Mouse (Mus musculus): ENCODE results near the gene Uba7.

GRCm38 (mm10) chr9:108002778-108003530, 27.6 kb downstream of the Uba7 start:
- TF ChIP-seq CTCF (IDR thresholded peaks at IDR 0.05; ENCODE audit: low read depth, low read length), result no peak
- TF ChIP-seq POLR2A (IDR thresholded peaks at IDR 0.05; ENCODE audit: insufficient read depth, low read length), result no peak
